Comparison of ENCODE assay signal across 8 mouse cellular contexts in genomic region chr2:16849916-16850315, GRCm38 (mm10).
A peak's percentile ranks its signal among the peaks of the same experiment; 100 is the strongest.
DNase-seq lines count a peak whose midpoint lies in the region; ATAC-seq lines count a peak whose summit lies in the region.
"Had no signal": no experiment of that assay in that cellular context is flagged by ENCODE, and none has a peak within 500 bp of the region (broad histone marks: within the 10 kb centered on the region; RNA-seq: fewer than 3 reads in every experiment).

No protein-coding gene starts in this region.

- no peaks in the 10 kb centered on the region for H3K9me3 ChIP-seq in midbrain, embryonic 15.5 days
- H3K9me3 ChIP-seq in midbrain, embryonic 13.5 days: no peaks in the 10 kb centered on the region
- H3K9me3 ChIP-seq in intestine, embryonic 16.5 days (ENCODE audit: control insufficient read depth, low read length): no peaks in the 10 kb centered on the region
- H3K9me3 ChIP-seq: megakaryocyte, embryonic 14.5 days had no signal

- no peak overlapping the region for H3K4me3 ChIP-seq in midbrain, embryonic 15.5 days
- no peak overlapping the region for H3K4me3 ChIP-seq in midbrain, embryonic 13.5 days (replicated peaks)
- no peak overlapping the region for H3K4me3 ChIP-seq in intestine, embryonic 16.5 days (ENCODE audit: low read length)
- H3K4me3 ChIP-seq: megakaryocyte, embryonic 14.5 days had no signal

- peak; percentile 54; the same call in 1 of the 2 replicates for ATAC-seq in midbrain, embryonic 15.5 days (replicated peaks)
- no peak for ATAC-seq in midbrain, embryonic 13.5 days
- ATAC-seq in intestine, embryonic 16.5 days: no peak

- H3K27ac ChIP-seq in midbrain, embryonic 15.5 days: no peak overlapping the region
- H3K27ac ChIP-seq in midbrain, embryonic 13.5 days: no peak overlapping the region
- H3K27ac ChIP-seq in intestine, embryonic 16.5 days (ENCODE audit: low read length): no peak overlapping the region

- no peak overlapping the region for H3K4me2 ChIP-seq in midbrain, embryonic 15.5 days
- no peak overlapping the region for H3K4me2 ChIP-seq in midbrain, embryonic 13.5 days (replicated peaks)
- no peak overlapping the region for H3K4me2 ChIP-seq in intestine, embryonic 16.5 days (ENCODE audit: low read depth, low read length)

- 83% methylated on average over 3 of the region's 3 CpGs for WGBS in midbrain, embryonic 15.5 days
- 86% methylated on average over 3 of the region's 3 CpGs for WGBS in midbrain, embryonic 13.5 days
- WGBS in intestine, embryonic 16.5 days: 76% methylated on average over 3 of the region's 3 CpGs

- H3K27me3 ChIP-seq in midbrain, embryonic 15.5 days (replicated peaks): no peaks in the 10 kb centered on the region
- H3K27me3 ChIP-seq in midbrain, embryonic 13.5 days: no peaks in the 10 kb centered on the region
- H3K27me3 ChIP-seq in intestine, embryonic 16.5 days (replicated peaks; ENCODE audit: control insufficient read depth, insufficient read depth, low read length): no peaks in the 10 kb centered on the region
- H3K27me3 ChIP-seq: megakaryocyte, embryonic 14.5 days had no signal

- no peak overlapping the region for H3K9ac ChIP-seq in midbrain, embryonic 15.5 days
- no peak overlapping the region for H3K9ac ChIP-seq in midbrain, embryonic 13.5 days (replicated peaks)
- no peak overlapping the region for H3K9ac ChIP-seq in intestine, embryonic 16.5 days (ENCODE audit: low read depth, low read length)

- H3K4me1 ChIP-seq in midbrain, embryonic 15.5 days: no peaks in the 10 kb centered on the region
- no peaks in the 10 kb centered on the region for H3K4me1 ChIP-seq in midbrain, embryonic 13.5 days (replicated peaks)
- no peaks in the 10 kb centered on the region for H3K4me1 ChIP-seq in intestine, embryonic 16.5 days (ENCODE audit: control insufficient read depth, insufficient read depth, low read length)
- H3K4me1 ChIP-seq: megakaryocyte, embryonic 14.5 days had no signal

- DNase-seq in cerebellum, adult 8-10 months: peak; percentile 44
- DNase-seq in heart, adult 9 months (ENCODE audit: low spot score in 2 of 2): peak; percentile 74 to 75
- peak; percentile 50 for DNase-seq in lung, postnatal 25 days (ENCODE audit: low spot score)
- DNase-seq in testis, postnatal 10 days (ENCODE audit: low spot score): no peak

- H3K36me3 ChIP-seq in midbrain, embryonic 15.5 days (replicated peaks): no peaks in the 10 kb centered on the region
- no peaks in the 10 kb centered on the region for H3K36me3 ChIP-seq in midbrain, embryonic 13.5 days
- no peaks in the 10 kb centered on the region for H3K36me3 ChIP-seq in intestine, embryonic 16.5 days (ENCODE audit: control insufficient read depth, insufficient read depth, low read length)
